Mouse (Mus musculus) lung, postnatal 0 days (tissue): ENCODE results near the gene Adam15.

Experiments used
- CTCF ChIP-seq: IDR thresholded peaks from 2 replicates; pipeline ENCODE4 v1.5.1; 2016; ENCODE audit warnings: antibody characterized with exemption, mild to moderate bottlenecking
- EP300 ChIP-seq: IDR thresholded peaks from 2 replicates; pipeline ENCODE4 v1.6.1; 2016; ENCODE audit warnings: antibody characterized with exemption, mild to moderate bottlenecking, control low read depth

GRCm38 (mm10) chr3:89378394-89379067 is 28.7 kb upstream of the Adam15 start:
- peak; percentile 91 for TF ChIP-seq CTCF
- TF ChIP-seq EP300, result peak; percentile 73
